Mouse (Mus musculus) CH12F3 (cell line): ENCODE results near the gene Gabbr2.

Experiments
- in situ Hi-C: fragments of 300-500 bp; cut with MboI; formaldehyde crosslinking; loops from 2 replicates; pipeline ENCODE4 v1.14.3; 2020; ENCODE audit warnings: low sequenced_read_pairs

Gabbr2 gene

GRCm38 (mm10) chr4:46991016-46991958 lies at the start of gene Gabbr2:
Gene Gabbr2 (minus strand): TSS chr4:46991873.
- in situ Hi-C loops, result no loop called here

GRCm38 (mm10) chr4:47039586-47039985 lies 47.9 kb upstream of the Gabbr2 start:
- in situ Hi-C loops, result loop anchor here (5.0 kb wide), 1 partner anchor 352 kb away; no protein-coding TSS in a partner anchor

- in situ Hi-C loops, result loop anchor here (5.0 kb wide), 1 partner anchor 350 kb away; no protein-coding TSS in a partner anchor
Measured at GRCm38 (mm10) chr4:47037321-47037657, 45.6 kb upstream of the Gabbr2 start.

GRCm38 (mm10) chr4:47036486-47037320 lies 45.0 kb upstream of the Gabbr2 start:
- in situ Hi-C loops, result loop anchor here (5.0 kb wide), 1 partner anchor 349 kb away; no protein-coding TSS in a partner anchor

GRCm38 (mm10) chr4:47035536-47035935 lies 43.9 kb upstream of the Gabbr2 start:
- in situ Hi-C loops, result loop anchor here (5.0 kb wide), 1 partner anchor 348 kb away; no protein-coding TSS in a partner anchor

- in situ Hi-C loops, result no loop called here
Measured at GRCm38 (mm10) chr4:47032171-47032570, 40.5 kb upstream of the Gabbr2 start.

GRCm38 (mm10) chr4:47028791-47029190 lies 37.1 kb upstream of the Gabbr2 start:
- in situ Hi-C loops, result no loop called here

GRCm38 (mm10) chr4:47023949-47024348 lies 32.3 kb upstream of the Gabbr2 start:
- in situ Hi-C loops, result no loop called here

- in situ Hi-C loops, result no loop called here
Measured at GRCm38 (mm10) chr4:47022804-47023603, 31.3 kb upstream of the Gabbr2 start.

- in situ Hi-C loops, result no loop called here
Measured at GRCm38 (mm10) chr4:47020563-47020962, 28.9 kb upstream of the Gabbr2 start.

- in situ Hi-C loops, result no loop called here
Measured at GRCm38 (mm10) chr4:47015156-47015555, 23.5 kb upstream of the Gabbr2 start.

- in situ Hi-C loops, result no loop called here
Measured at GRCm38 (mm10) chr4:47012476-47012875, 20.8 kb upstream of the Gabbr2 start.

- in situ Hi-C loops, result no loop called here
Measured at GRCm38 (mm10) chr4:47010400-47011231, 18.9 kb upstream of the Gabbr2 start.

- in situ Hi-C loops, result no loop called here
Measured at GRCm38 (mm10) chr4:47000626-47001395, 9.1 kb upstream of the Gabbr2 start.

GRCm38 (mm10) chr4:46997969-46998368 lies 6.3 kb upstream of the Gabbr2 start:
- in situ Hi-C loops, result no loop called here

- in situ Hi-C loops, result no loop called here
Measured at GRCm38 (mm10) chr4:46992827-46993473, 1.3 kb upstream of the Gabbr2 start.

- in situ Hi-C loops, result no loop called here
Measured at GRCm38 (mm10) chr4:46991959-46992316, 265 bp upstream of the Gabbr2 start.

- in situ Hi-C loops, result no loop called here
Measured at GRCm38 (mm10) chr4:46990281-46991015, 1.2 kb downstream of the Gabbr2 start.
